Mouse (Mus musculus) liver, embryonic 14.5 days (tissue): ENCODE data around the gene Peli2.

Experiments used
- CTCF ChIP-seq: IDR thresholded peaks from 2 replicates; pipeline ENCODE4 v1.5.1; 2016; ENCODE audit warnings: antibody characterized with exemption, low read depth, control low read depth
- EP300 ChIP-seq: IDR thresholded peaks from 2 replicates; pipeline ENCODE4 v1.6.1; 2016; ENCODE audit warnings: antibody characterized with exemption, low read depth

- TF ChIP-seq EP300 (no peak), CTCF (no peak)
Measured at GRCm38 (mm10) chr14:48190946-48191345, 70.3 kb downstream of the Peli2 start.
